Mouse (Mus musculus): Measurements from ENCODE around the gene Pcsk6. TPM values are rescaled to one million over a fixed set of nuclear protein-coding genes. Genes with fewer than 3 reads are reported as not detected.

Pcsk6 gene
- total RNA-seq, 1 experiment from 2014 or later: not detected

DNA sequence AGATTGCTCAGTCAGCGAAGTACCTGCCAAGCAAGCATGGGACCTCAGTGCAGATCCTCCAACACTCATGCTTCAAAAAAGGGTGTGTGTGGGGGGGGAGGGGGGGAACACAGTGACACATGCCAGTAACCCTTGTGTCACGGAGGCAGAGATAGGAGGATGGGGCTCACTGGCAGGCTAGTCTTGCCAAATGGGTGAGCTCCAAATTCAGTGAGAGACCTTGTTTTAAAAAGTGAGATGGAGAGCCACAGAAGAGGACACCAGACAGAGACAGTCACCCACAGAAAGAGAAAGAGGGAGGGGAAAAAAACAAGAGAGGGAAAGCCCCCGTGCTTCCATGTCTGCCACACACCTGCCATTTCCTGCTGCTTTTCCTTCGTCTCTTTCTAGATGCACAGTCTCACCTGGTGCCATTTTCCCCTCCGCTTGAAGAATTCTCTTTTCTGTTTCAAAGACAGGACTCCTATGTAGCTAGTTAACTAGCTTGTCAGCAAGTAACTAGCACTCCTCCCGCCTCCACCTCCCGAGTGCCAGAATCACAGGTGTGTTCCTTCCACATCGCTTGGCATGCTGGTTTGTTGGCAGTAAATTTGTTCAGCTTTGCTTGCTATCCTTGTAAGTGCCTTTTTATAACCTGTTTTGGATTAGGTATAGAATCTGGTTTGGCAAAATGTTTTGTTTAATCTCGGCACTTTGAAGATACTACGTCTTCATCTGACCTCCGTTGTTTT, 146.8 kb downstream of the Pcsk6 start:
- ATAC-seq (replicated peaks in 1 of 2; ENCODE audit: insufficient read depth in 1 of 2, low FRiP score in 2 of 2, low TSS enrichment in 1 of 2, low read depth in 1 of 2, poor library complexity in 2 of 2, severe bottlenecking in 2 of 2): no peak

DNA sequence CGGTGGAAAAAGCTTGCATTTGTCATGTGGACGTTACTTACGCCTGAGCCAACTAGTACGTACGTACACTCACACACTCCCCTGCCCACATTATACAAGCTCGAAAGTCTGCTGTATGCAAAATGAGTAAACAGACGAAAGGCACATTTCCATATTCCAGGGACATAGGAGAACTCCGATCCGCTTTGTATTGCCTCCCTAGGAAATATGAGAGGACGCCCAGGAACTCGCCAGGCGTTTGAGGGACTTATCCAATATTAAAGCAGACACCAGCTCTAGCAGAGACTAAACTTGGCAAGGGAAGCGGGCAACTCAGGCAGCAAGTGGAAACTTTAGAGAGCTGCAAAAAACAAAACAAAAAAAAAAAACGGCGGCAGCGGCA, 147.3 kb downstream of the Pcsk6 start:
- ATAC-seq (replicated peaks in 1 of 2; ENCODE audit: insufficient read depth in 1 of 2, low FRiP score in 2 of 2, low TSS enrichment in 1 of 2, low read depth in 1 of 2, poor library complexity in 2 of 2, severe bottlenecking in 2 of 2): no peak

DNA sequence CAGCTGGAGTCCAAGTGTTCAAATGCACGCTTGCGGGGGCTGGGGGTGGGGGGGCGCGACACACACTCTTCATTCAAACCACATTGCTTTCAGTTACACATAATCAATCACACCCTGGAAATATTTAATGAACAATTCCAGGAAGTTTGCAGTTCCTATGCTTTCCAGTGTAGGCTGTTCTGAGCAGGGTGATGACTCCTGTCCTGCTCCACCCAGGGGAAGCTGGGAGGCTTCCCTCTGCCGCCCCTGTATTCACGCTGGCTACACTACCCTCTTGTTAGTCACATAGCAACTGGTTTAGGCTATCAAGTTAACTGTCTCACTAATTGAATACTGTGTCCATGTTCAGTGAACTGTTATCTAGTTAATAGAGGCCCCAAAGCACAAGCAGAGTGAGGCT, 149.0 kb downstream of the Pcsk6 start:
- ATAC-seq (replicated peaks in 1 of 2; ENCODE audit: insufficient read depth in 1 of 2, low FRiP score in 2 of 2, low TSS enrichment in 1 of 2, low read depth in 1 of 2, poor library complexity in 2 of 2, severe bottlenecking in 2 of 2): no peak

DNA sequence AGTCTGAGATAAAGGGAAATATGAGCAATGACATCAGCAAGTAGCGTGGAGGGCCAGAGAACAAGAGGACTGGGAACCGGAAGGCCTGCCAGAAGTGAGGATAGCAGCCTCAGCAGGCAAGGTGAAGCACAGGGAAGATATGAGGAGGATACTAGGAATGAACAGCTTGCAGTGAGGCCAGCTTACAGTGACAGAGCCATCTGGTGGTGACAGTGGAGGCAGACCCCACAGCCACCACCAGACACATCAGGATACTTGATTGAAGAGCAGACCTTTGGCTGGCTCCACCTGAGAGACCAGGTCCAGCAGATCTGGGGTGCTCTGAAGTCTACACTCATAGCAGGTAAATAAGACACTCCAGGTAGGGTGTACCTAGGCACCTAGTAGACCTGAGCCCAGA, 166.2 kb downstream of the Pcsk6 start:
- ATAC-seq (replicated peaks in 1 of 2; ENCODE audit: insufficient read depth in 1 of 2, low FRiP score in 2 of 2, low TSS enrichment in 1 of 2, low read depth in 1 of 2, poor library complexity in 2 of 2, severe bottlenecking in 2 of 2): no peak

DNA sequence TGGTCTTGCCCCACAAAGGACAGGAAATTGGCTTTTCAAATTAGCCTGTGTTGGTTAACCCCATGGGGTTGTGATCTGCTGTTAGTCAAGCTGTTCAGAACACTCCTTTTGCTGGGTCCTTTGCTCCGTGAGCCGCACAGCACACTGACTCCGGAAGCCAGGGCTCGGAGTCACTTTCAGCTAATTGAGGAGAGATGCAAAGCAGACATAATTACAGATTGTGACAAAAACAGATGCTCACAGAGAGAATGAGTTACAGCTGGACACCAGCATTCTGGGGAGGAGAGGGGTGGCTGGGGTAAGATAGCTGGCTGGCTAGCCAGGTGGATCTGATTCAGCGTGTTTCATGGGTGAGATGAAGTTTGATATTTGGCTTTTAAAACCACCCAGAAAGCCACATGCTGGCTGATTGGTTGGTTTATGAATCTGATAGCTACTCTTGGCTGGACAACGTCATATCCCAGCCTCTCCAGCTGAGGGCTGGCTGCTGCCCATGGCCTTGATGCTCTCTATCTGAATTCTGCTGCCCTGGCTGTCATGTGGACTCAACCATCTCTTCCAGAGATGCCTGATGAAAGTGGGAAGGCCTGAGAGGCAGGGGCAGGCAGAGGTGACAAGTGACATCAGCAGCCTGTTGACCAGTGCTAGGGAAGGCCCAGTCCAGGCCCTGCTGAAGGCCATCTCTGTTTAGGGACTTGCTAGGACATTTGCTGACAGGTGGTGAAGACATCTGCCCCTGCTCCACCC, 167.4 kb downstream of the Pcsk6 start:
- no peak for ATAC-seq (replicated peaks in 1 of 2; ENCODE audit: insufficient read depth in 1 of 2, low FRiP score in 2 of 2, low TSS enrichment in 1 of 2, low read depth in 1 of 2, poor library complexity in 2 of 2, severe bottlenecking in 2 of 2)

DNA sequence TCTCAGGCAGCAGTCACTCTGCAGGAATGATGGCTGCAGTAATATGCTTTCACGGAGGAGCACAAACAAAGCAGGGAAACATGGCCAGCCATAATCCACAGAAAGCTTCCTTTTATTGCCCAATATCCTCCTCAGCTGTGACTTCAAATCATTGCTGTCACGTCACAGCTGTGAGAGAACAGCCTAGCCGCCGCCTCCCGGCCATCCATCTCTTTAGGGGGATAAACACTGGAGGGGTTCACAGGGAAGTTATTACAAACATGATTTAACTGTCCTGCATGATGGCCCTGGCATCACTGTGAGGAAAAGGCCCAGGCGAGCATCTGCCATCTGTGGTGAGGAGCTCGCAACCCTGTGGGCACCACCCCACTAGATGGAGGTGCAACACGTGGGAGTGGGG, 175.3 kb downstream of the Pcsk6 start:
- no peak for ATAC-seq (replicated peaks in 1 of 2; ENCODE audit: insufficient read depth in 1 of 2, low FRiP score in 2 of 2, low TSS enrichment in 1 of 2, low read depth in 1 of 2, poor library complexity in 2 of 2, severe bottlenecking in 2 of 2)

DNA sequence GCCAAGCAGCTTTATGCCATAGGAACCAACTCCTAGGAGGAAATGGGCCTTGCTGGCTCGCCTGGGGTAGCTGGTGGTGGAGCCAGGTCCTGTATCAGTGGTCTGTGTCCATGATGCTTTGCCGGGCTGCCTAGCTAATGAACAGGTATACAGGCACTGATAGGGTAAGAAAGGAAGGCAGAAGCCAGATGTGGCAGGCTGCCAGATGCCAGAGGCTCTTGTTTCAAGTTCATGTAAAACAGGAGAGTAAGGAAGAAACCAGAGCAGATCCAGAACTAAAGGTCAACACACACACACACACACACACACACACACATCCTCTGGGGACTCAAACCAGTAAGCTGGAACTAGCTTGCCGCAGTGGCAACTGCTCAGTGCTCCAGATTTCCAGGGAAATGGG, 176.7 kb downstream of the Pcsk6 start:
- ATAC-seq (replicated peaks in 1 of 2; ENCODE audit: insufficient read depth in 1 of 2, low FRiP score in 2 of 2, low TSS enrichment in 1 of 2, low read depth in 1 of 2, poor library complexity in 2 of 2, severe bottlenecking in 2 of 2): no peak

DNA sequence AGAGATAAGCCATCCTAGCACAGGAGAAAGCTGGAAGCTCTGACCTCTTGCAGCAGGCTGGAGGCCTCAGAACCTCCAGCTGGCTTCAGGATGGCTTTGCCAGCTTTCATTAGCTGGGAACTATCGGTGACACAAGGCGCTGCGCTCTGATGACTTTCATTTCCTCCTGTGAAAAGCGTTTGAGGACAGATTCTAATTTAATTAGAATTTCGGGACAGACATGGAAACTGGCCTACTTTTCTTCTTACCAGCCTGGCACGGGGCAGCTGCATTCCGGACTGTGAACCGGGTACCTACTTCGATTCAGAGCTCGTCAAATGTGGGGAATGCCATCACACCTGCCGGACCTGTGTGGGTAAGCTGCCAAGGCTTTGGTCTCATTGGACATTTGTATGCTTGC, 177.2 kb downstream of the Pcsk6 start:
- no peak for ATAC-seq (replicated peaks in 1 of 2; ENCODE audit: insufficient read depth in 1 of 2, low FRiP score in 2 of 2, low TSS enrichment in 1 of 2, low read depth in 1 of 2, poor library complexity in 2 of 2, severe bottlenecking in 2 of 2)

DNA sequence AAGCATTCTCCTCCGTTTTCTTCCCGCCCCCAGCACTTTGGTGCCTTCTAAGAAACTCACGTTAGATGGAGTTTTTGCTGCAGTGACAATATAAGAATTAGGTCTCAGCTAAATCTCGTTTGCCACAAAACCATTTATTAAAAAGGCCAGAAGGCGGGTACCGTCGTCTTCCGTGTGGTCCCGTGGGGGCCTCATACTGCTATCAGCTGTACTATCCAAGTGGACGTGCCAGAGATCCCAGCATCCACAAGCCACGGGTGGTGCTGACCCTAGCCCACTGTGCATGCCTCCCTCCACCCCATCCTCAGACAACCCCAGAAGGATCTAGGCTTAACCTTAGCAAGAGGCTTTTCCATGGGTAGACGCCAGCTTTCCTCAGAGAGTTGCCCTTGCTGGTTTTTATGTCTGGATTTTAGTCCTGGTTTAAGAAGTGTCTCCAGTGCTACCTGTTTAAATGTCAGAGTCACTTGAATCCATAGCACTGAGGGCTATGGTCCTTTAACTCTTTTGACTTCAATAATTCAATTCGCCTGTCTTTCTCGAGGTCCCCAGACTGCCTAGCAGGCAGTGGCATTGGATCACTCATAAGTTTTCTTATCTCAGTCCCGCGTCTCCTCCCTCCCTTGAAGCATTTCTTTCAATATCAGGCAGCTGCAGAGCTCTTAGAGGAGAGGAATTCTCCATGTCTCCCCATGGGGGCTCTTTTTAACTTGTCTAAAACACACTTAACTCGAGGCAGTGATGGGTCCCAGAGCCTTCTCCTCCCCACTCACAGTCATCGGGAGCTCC, 178.7 kb downstream of the Pcsk6 start:
- no peak for ATAC-seq (replicated peaks in 1 of 2; ENCODE audit: insufficient read depth in 1 of 2, low FRiP score in 2 of 2, low TSS enrichment in 1 of 2, low read depth in 1 of 2, poor library complexity in 2 of 2, severe bottlenecking in 2 of 2)

DNA sequence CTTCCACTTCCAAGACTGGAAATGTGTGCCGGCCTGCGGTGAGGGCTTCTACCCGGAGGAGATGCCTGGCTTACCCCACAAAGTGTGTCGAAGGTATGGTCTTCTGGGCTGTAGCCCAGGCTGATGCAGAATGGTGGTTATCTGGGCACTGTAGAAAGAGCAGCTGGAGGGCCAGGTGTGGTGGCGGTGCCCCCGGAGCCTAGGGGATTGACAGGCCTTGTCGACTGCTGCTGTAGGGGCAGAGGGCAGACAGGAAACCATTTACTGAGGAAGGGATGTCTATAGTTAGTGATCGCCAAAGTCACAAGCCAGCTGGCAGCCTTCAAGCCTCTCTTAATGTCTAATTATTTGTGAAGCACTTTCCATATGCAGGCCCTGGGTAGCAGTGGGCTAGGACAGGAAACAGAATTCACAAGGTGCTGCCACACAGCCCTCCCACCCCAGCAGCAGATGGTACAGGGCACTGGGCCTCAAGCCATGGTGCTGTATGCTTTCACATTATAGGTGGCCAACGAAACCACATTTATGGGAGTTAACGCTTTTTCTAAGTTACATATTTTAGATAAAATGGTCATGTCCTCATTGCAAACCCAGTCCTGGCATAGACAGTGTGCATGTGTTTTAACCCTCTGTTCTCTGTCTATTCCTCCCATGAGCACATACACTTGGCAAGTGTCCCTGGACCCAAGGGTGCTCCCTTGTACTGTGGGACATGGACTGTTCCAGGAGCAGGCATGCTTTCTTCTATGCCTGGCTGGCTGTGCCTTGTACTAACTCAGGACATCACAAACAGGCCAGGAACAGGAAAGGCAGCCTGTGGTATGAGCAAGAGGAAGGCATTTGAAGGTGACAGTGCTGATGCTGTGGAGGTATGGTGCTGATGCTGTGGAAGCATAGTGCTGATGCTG, 182.3 kb downstream of the Pcsk6 start, which contains the start of gene Gm45213:
TSS of gene Gm45213 (plus strand) at position 51 of the 908 bp plus-strand sequence.
- peak; percentile 53 to 72 for ATAC-seq (replicated peaks in 1 of 2; ENCODE audit: insufficient read depth in 1 of 2, low FRiP score in 2 of 2, low TSS enrichment in 1 of 2, low read depth in 1 of 2, poor library complexity in 2 of 2, severe bottlenecking in 2 of 2)

DNA sequence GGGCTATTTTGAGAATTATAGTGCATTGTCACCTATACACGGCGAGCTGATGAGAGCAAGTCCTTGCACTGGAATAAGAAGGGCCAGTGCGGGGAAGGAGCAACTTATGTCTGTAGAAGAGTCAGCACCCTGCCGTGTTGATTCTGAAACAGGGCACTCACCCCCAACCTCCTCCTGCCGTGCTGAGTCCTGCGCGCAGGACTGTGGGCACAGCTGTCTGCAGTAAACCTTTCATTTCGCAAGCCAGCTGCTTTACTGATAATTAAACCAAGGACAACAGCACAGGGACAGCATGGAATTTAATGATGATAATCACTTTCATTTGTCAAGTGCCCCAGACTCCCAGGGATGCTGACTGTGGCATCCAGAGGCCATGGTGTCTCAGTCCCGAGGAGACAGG, 183.1 kb downstream of the Pcsk6 start:
- no peak for ATAC-seq (replicated peaks in 1 of 2; ENCODE audit: insufficient read depth in 1 of 2, low FRiP score in 2 of 2, low TSS enrichment in 1 of 2, low read depth in 1 of 2, poor library complexity in 2 of 2, severe bottlenecking in 2 of 2)

DNA sequence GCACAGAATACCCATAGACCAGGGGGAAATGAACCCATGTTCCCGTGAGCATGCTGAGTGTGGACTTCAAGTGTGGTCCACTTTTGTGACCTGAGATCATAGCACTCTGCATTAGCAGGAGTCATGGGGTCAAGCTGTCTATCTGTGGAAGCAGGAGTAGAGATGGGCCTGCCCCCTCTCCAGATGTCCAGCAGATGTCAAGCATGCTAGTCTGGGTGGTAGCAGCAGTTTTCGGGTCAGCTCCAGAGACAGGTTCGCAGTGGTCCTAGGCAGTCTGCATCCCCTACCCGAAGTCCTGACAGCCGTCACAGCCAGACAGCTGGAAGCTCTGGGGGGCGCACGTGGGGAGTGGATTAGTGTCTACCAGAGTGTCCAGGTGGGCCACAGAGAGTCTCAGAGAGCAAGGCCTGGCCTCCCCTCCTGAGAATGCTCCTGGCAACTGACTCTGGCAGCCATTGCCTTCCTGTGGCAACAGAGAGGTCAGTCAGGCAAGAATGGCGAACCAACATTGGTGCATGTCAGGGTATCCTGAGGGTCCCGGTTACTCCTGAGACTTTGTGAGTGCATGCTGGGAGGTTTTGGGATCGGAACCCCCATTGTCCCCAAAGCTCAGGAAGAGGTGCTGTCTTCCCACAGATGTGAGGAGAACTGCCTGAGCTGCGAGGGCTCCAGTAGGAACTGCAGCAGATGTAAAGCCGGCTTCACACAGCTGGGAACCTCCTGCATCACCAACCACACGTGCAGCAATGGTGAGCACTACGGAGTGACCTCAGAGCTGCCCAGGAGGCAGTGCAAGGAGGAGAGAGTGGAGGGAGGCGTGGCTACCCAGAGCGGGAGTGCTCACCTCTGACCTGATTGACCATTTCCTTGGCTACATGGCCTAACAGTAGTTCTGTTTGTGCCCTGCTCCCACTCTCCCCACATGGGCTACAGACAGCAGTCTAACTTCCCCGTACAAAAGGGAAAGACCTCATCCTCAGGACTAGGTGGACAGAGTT, 185.7 kb downstream of the Pcsk6 start:
- no peak for ATAC-seq (replicated peaks in 1 of 2; ENCODE audit: insufficient read depth in 1 of 2, low FRiP score in 2 of 2, low TSS enrichment in 1 of 2, low read depth in 1 of 2, poor library complexity in 2 of 2, severe bottlenecking in 2 of 2)

DNA sequence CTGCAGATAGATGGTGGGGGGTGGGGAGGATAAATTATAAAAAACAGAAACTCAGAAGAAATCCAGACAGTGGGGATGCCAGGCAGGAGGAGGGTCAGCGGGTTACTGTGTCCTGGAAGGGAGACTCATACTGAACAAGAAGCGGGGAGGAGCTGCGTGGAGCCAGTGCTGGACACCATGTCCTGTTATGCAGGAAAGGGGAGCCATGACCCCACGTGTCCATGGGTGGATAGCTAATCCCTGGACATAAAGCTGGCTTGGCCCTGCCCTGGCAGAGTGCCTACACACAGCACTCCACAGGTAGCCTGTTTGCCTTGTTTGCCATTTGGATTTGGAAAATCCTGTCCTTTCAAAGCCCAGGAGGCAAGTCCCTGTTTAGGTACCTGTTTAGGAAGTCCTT, 186.4 kb downstream of the Pcsk6 start:
- no peak for ATAC-seq (replicated peaks in 1 of 2; ENCODE audit: insufficient read depth in 1 of 2, low FRiP score in 2 of 2, low TSS enrichment in 1 of 2, low read depth in 1 of 2, poor library complexity in 2 of 2, severe bottlenecking in 2 of 2)

DNA sequence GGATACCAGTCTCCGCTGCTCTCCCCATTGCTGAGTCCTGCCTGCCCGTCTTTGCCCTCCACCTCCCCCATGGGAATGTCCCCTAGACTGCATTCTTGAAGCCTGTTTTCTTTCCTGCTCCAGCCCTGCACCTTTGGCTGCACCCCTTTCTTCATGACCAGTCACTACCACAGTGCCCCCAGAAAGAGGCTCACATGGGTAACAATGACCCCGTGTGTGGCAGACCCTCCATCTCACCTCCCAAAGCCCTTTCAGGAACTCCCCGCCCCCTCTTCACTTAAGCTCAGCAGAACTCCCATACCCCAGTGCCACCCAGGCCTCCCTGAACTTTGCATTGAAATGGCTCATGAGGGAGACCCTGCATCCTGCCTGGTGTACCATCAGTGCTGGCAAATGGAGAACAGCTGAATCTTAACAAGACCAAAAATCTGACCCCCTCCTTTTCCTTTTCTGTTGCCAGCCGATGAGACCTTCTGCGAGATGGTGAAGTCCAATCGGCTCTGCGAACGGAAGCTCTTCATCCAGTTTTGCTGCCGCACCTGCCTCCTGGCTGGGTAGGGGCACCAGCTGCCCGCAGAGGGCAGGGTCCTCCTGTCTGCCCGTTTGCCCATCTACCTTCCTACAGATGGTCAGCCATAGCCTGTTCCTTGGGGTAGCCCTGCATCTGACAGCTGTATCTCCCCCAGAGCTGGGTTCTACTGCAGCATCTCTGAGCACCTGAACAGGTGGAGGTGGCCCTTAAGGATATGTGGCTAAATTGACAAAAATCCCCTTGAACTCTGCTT, 187.1 kb downstream of the Pcsk6 start:
- no peak for ATAC-seq (replicated peaks in 1 of 2; ENCODE audit: insufficient read depth in 1 of 2, low FRiP score in 2 of 2, low TSS enrichment in 1 of 2, low read depth in 1 of 2, poor library complexity in 2 of 2, severe bottlenecking in 2 of 2)

DNA sequence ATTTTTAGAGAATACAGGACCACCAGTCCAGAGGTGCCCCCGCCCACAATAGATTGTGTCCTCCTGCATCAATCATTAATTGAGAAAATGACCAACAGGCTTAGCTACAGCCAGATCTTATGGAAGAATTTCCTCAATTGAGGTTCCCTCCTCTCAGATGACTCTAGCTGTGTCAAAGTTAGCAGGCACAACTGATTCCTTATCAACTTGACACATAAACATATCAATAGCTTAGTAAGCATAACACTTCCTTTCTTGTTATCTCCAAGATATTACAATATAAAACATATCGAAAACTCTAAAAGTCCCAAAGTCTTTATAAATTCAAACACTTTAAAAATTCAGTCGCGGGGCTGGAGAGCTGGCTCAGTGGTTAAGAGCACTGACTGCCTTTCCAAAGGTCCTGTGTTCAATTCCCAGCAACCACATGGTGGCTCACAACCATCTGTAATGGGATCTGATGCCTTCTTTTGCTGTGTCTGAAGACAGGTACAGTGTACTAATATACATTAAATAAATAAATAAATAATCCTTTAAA, 192.5 kb downstream of the Pcsk6 start:
- ATAC-seq (replicated peaks in 1 of 2; ENCODE audit: insufficient read depth in 1 of 2, low FRiP score in 2 of 2, low TSS enrichment in 1 of 2, low read depth in 1 of 2, poor library complexity in 2 of 2, severe bottlenecking in 2 of 2): no peak

Measured in hematopoietic stem cell, adult 5-6 weeks (primary cell).